Mouse (Mus musculus): ENCODE results near the gene Zfyve28.

Zfyve28 gene

GRCm38 (mm10) chr5:34246443-34246842, 41.8 kb downstream of the Zfyve28 start:
- no peak for DNase-seq

- peak; percentile 45 for DNase-seq
Observed at GRCm38 (mm10) chr5:34243062-34243461, 45.2 kb downstream of the Zfyve28 start.

DNA sequence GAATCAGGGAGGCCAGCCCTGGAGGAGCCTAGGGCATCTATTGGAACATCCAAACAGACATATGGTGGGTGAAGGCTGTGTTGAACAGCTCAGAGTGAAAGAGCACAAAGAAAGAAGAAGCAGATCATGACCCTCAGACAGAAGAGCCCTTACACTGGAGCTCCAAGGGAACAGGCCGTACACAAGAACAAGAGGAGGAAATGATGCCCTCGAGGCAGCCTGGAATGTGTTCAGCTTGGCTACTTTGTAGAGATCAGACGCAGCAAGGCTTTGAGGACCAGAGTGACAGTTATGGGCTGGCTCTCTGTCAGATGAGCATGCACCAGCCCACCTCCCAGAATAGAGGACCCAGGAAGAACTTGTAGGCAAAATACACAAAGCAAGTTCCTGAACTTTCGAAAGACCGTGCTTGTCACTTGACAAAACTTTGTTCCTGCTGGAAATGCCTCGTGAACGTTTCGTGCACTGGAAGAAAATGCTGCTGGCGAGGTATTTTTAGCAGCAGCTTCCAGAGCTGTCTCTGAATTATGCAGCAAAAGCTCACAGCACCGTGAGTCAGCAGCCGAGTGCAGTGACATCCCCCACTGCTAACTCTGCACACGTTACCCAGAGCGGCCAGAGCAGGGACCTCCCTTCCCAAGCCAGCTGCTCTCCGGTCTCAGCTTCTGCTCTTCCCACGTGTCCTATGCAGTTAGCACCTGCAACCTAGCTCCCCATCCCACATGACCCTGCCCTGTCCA, 45.9 kb downstream of the Zfyve28 start:
- DNase-seq: peak; percentile 44

DNA sequence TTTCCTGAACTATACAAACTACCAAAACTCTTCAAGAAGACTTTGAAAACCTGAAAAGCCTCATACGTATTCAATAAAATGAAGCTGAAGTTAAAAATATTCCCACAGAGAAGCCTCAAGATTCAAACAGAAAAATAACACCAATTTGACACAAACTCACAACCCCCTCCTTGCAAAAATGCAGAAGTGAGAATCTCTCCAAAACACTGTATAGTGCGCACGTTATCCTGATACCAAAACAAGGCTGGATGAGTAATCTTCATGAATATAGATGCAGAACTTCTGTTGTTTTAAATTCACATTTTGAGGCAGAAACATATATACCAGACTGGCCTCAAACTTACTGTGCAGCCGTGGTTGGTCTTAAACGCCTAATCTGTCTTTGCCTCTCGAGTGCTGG, 49.8 kb downstream of the Zfyve28 start:
- DNase-seq: no peak

DNA sequence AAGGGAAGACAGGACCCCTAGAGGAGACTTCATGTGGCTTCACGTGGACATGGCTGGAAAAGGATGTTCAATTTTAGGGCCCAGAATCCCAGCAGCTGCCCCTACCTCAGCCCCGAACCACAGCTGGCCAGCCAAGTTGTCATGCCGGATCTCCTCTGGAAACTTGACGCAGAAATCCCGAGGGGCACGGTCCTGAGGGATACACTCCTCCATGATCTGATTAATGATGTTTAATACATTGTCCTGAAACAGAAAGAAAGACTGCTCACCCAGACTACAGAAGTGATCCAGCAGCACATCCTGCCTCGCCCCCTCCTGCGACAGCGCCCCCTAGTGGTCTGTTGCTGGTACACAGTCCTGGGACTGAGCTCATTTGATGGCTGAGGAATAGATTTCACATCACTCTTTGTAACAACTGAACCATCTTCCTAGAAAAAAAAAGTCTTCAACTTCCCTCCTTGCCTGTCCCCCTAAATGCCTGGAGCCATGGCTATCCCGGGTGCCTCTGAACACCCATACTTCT, 52.3 kb downstream of the Zfyve28 start:
- DNase-seq: no peak

- DNase-seq: no peak
Observed at GRCm38 (mm10) chr5:34235056-34235455, 53.2 kb downstream of the Zfyve28 start.

GRCm38 (mm10) chr5:34233221-34233515, 55.1 kb downstream of the Zfyve28 start:
- no peak for DNase-seq

DNA sequence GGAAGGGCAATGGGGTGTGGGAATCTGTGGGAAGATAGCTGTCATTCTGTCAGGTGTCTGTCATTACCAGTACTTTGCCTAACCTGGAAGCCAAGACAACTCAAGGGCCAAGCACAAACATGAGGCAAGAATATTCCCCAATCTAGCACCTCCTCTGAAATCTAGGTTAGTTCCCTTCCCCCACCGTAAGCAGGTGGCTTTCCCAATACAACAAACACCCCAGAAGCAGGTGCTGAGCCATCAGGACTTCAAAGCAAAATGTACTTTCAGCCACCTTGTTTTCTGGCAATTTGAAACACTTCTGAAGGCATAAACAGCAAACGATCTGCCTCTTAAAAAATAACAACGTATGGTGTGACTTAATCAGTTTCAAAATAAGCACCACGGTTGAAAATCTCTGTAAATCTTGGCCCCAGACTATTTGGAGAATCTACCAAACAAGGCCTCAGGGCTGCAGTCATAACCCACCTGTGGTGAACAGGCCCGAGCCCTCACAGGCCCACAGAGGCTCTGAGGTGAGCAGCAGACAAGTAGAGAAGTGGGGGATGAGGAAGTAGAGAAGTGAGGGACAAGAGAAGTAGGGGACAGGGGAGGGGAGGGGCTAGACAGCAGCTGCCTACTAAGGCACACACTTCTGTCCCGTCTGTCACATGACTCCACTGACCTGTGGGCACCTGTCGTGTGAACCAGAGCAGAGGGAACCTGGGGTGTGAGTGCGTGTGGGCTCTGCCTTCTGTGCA, 55.6 kb downstream of the Zfyve28 start:
- peak; percentile 57 for DNase-seq

DNA sequence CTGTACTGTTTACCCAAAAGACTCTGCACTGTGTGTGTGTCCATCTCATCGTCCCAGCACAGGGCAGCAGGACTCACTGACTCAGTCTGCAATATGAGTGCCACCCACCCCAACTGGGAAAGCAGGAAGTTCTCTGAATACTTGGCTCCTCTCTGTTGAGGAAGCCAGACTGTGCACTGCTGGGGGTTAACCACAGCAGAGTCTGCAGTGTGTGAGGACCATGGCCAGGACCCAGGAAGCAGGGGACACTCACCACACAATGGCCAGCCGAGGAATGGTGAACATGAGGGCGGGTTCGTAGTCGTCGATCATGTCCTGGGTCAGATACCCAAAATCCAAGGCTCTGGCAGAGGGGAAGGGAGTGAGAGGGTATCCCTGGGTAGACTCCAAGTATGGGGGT, 56.3 kb downstream of the Zfyve28 start:
- DNase-seq: peak; percentile 43

DNA sequence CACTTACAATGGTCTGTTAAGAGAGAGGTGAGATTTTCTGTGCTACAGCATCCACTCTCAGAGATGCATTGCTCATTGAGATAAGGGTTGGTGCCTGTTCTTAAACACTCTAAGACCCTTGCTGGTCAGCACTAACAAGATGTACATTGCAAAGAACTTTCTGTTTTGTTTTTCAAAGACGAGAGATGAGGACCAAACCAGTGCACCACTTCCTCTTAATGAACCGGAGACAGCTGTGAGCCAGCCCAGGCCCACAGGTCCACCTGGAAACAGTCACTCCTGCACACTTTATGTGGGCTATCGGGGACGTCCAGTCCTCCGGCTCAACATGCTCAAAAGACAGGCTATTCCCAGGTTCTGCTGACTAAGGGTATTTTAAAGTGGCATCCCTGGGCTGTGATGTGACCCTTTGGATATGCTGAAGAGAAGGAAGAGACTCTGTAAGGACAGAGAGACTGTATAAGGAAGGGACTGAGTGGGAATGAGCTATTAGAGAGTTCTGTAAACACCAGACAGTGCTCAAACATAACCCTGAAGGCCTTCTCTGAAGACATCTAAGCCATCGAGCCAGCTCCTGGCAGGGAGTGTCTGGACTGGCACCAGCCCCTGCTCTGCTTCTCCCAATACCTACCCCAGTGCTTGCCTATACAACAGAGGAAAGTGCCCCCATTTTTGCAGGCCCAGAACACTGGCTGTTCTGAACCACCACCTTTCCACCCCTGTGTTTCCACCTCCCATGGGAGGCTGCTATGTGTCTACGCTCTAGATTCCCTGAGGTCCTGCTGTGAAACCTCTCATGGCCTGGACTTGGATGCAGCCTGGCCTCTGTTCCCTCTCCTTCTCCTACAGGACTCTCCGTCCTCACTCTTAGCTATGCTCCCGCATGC, 57.4 kb downstream of the Zfyve28 start:
- DNase-seq: peak; percentile 42

DNA sequence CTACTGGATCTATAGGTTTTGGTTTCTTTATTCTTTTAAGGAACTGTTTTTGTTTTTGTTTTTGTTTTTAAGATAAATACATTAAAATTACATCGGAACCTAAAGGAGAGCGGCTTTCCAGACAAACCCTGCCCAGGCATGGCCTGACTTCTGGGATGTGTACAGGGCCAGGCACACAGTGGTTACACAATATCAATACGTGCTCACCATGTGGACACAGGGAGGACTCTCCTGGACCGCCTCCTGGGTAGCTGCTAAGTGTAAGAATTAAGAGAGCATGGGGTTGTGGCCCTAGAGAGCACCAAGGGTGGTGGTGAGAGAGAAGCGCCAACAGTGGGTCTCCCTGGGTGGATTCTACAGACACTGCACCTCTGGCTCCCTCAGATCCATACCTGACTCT, 58.7 kb downstream of the Zfyve28 start:
- peak; percentile 13 for DNase-seq

DNA sequence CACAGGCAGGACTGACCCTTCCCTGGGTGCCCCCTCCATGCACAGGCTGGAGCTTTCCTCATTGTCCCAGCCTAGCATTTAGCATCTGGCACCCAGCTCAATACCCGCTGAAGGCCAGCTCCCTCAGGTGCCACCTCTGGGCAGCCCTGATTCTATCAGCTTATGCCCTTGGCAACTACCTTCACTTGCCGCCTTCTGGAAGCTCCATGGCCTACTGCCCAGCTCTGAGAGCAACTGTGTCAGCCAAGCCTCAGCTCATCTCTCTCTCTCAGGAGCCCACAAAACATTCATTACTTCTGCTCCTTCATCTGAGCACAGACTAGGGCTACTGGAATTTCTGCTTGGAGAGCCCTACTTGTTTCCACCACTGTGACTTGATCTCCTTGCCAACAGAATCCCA, 62.7 kb downstream of the Zfyve28 start:
- peak; percentile 76 for DNase-seq

- no peak for DNase-seq
Observed at GRCm38 (mm10) chr5:34224515-34224914, 63.7 kb downstream of the Zfyve28 start.

- DNase-seq: no peak
Observed at GRCm38 (mm10) chr5:34220001-34220400, 68.2 kb downstream of the Zfyve28 start.

GRCm38 (mm10) chr5:34218672-34219071, 69.6 kb downstream of the Zfyve28 start:
- no peak for DNase-seq

- no peak for DNase-seq
Observed at GRCm38 (mm10) chr5:34217756-34218155, 70.5 kb downstream of the Zfyve28 start.

DNA sequence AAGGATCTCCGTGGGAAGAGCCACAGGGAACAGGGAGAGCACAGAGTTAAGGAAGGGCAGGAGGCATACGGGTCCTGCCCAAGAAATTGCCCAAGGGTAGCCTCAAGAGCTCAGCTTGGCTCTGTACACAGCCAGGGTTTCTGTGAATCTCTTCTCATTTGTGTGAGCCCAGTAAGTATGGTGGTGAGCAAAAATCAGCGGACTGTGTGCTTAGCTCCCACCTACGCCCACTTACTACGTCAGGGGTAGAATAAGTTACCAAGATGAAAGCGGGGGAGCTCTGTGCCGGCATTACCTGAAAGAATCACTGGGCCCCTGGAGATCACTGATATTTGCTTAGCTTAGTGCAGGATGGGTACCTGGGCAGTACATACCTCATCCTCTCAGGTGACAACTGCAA, 72.2 kb downstream of the Zfyve28 start:
- no peak for DNase-seq

GRCm38 (mm10) chr5:34213659-34214058, 74.6 kb downstream of the Zfyve28 start:
- DNase-seq: no peak

GRCm38 (mm10) chr5:34210279-34210678, 78.0 kb downstream of the Zfyve28 start:
- DNase-seq: peak; percentile 76

- DNase-seq: no peak
Observed at GRCm38 (mm10) chr5:34207503-34207902, 80.7 kb downstream of the Zfyve28 start.

GRCm38 (mm10) chr5:34205788-34206187, 82.5 kb downstream of the Zfyve28 start:
- no peak for DNase-seq

DNA sequence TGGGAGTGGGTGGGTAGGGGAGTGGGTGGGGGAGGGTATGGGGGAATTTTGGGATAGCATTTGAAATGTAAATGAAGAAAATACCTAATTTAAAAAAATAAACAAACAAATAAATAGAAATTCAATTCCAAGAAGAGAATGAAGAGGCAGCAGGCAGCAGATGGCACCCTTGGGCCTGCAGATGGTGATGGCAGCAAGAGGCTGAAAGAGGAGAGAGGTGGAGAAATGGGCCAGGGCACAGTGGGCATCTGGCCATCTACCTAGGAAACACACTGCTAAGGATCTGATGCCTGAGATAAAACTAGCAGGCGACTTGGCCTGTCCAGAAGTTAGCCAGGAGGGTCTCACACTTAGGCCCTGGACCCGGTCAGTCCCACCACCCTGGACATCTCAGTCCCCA, 83.3 kb downstream of the Zfyve28 start:
- DNase-seq: peak; percentile 91

DNA sequence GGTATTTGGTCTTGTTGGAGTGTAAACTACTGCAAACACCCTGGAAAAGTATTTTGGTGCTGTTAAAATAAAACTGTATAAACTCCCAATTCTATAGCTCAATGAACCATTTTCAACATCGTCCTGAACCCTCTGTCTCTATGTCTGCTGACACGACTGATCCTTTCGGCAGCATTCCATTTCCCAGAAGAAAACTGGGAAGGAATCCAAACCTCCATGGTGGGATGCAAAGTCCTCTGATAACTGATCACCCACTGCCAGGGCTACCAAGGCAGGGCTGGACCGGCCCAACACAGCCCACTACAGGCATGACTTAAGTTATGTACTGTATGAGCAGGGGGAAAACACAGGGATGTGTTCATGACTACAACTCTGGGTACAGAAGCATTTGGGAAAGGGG, 86.2 kb downstream of the Zfyve28 start:
- DNase-seq: no peak

All from cerebellum, adult 11-12 months (tissue).